Mouse (Mus musculus) limb, embryonic 13.5 days (tissue): ENCODE measurements around the gene 1190002N15Rik. TPM values are rescaled to one million over a fixed set of nuclear protein-coding genes. Genes with fewer than 3 reads are reported as not detected.

Experiments
- ATAC-seq: fragments of 200-750 bp; cut with Nextera tagmentation; 2 replicates; pipeline ENCODE4 v1.8.0; 2017; ENCODE audit warnings: low read depth, moderate number of reproducible peaks, moderate TSS enrichment; ENCODE audit not compliant: low FRiP score
- H3K27ac ChIP-seq: fragments of 300-500 bp; sonication (generic); 2 replicates; pipeline ENCODE4 v1.5.1; 2015; ENCODE audit warnings: inconsistent platforms, mild to moderate bottlenecking, moderate library complexity
- H3K27me3 ChIP-seq: fragments of 300-500 bp; sonication (generic); 2 replicates; pipeline ENCODE4 v1.6.1; 2015; ENCODE audit warnings: mild to moderate bottlenecking, inconsistent platforms
- H3K36me3 ChIP-seq: fragments of 300-500 bp; sonication (generic); 2 replicates; pipeline ENCODE4 v1.6.1; 2015; ENCODE audit warnings: inconsistent platforms, mild to moderate bottlenecking, moderate library complexity
- H3K4me1 ChIP-seq: fragments of 300-500 bp; sonication (generic); 2 replicates; pipeline ENCODE4 v1.6.1; 2015; ENCODE audit warnings: inconsistent platforms
- H3K4me2 ChIP-seq: fragments of 300-500 bp; sonication (generic); replicated peaks from 2 replicates; pipeline ENCODE4 v1.6.1; 2015; ENCODE audit warnings: inconsistent platforms, mild to moderate bottlenecking, moderate library complexity
- H3K4me3 ChIP-seq: fragments of 300-500 bp; sonication (generic); 2 replicates; pipeline ENCODE4 v1.5.1; 2015; ENCODE audit warnings: moderate library complexity, mild to moderate bottlenecking, inconsistent platforms
- H3K9ac ChIP-seq: fragments of 300-500 bp; sonication (generic); 2 replicates; pipeline ENCODE4 v1.6.1; 2015; ENCODE audit warnings: mild to moderate bottlenecking, inconsistent platforms
- H3K9me3 ChIP-seq: fragments of 300-500 bp; sonication (generic); 2 replicates; pipeline ENCODE4 v1.6.1; 2016; ENCODE audit warnings: inconsistent platforms
- WGBS: fragments of 180-500 bp; shearing (Covaris S2); methylation state at CpG from one replicate; pipeline ENCODE4 v1.1.7; 2015; 5-methylcytosine and 5-hydroxymethylcytosine counted together
- polyA plus RNA-seq: library from polyadenylated mRNA; unstranded; fragments of >200 nt; fragmentation: Nextera tagmentation; extraction: Ambion mirVana; gene quantifications from 2 replicates; pipeline ENCODE4 v1.2.1, GENCODE M21; 2015

1190002N15Rik gene
- polyA plus RNA-seq, 1 experiment from 2014 or later: 16.2 TPM

- Histone ChIP-seq H3K4me3 (no peak overlapping the region), H3K9ac (no peak overlapping the region), H3K36me3 (no peaks in the 10 kb centered on the region), H3K27ac (no peak overlapping the region), H3K4me1 (peaks cover 9% of the 10 kb centered on the region; the same call in 1 of the 2 replicates), H3K4me2 (no peak overlapping the region), H3K27me3 (no peaks in the 10 kb centered on the region), H3K9me3 (no peaks in the 10 kb centered on the region)
- WGBS: 53% methylated on average over 10 of the region's 10 CpGs
- peak; percentile 24; the same call in 1 of the 2 replicates for ATAC-seq
Measured at GRCm38 (mm10) chr9:94472963-94473582, 64.8 kb downstream of the 1190002N15Rik start.

- H3K27me3 ChIP-seq: no peaks in the 10 kb centered on the region
- H3K4me2 ChIP-seq: no peak overlapping the region
- H3K4me3 ChIP-seq: no peak overlapping the region
- no peaks in the 10 kb centered on the region for H3K36me3 ChIP-seq
- WGBS: 69% methylated on average over 2 of the region's 2 CpGs
- no peak overlapping the region for H3K27ac ChIP-seq
- no peak overlapping the region for H3K9ac ChIP-seq
- H3K9me3 ChIP-seq: no peaks in the 10 kb centered on the region
- peaks cover 9% of the 10 kb centered on the region; the same call in 1 of the 2 replicates for H3K4me1 ChIP-seq
- ATAC-seq: no peak
Measured at GRCm38 (mm10) chr9:94471485-94471884, 66.4 kb downstream of the 1190002N15Rik start.

Other genes with a start within 250 kb of the 1190002N15Rik start
- gene Slc9a9, start 131.8 kb upstream of the 1190002N15Rik start, polyA plus RNA-seq: 3.6 and 3.9 TPM in 2 replicates